Mouse (Mus musculus): ENCODE data around the gene Zap70. TPM values are rescaled to one million over a fixed set of nuclear protein-coding genes. Genes with fewer than 3 reads are reported as not detected.

Gene Zap70
- 1 to 10 TPM in 1 of 2 experiments, under 1 TPM in 1; 0.22 to 3.3 TPM for total RNA-seq (2021)
- long read RNA-seq, experiment 1, partial matches to known transcripts: 0 of 2 reads
- long read RNA-seq, experiment 1, other reads (novel, unspliced or antisense): 0 of 2 reads
- long read RNA-seq, experiment 2: 0 reads

- intact Hi-C loops (cut with DNase I): no loop called here
- no peak for DNase-seq
Measured at GRCm38 (mm10) chr1:36761568-36761967, at the start of gene Zap70. Zap70 (plus strand) TSS chr1:36761798.

- no peak for DNase-seq
- intact Hi-C loops (cut with DNase I): no loop called here
Measured at GRCm38 (mm10) chr1:36714311-36714710, 47.3 kb upstream of the Zap70 start, which contains the start of gene Actr1b. Actr1b (minus strand) TSS chr1:36714422.

- intact Hi-C loops (cut with DNase I): no loop called here
- no peak for DNase-seq
Measured at GRCm38 (mm10) chr1:36718786-36719185, 42.8 kb upstream of the Zap70 start.

- DNase-seq: no peak
- intact Hi-C loops (cut with DNase I): no loop called here
Measured at GRCm38 (mm10) chr1:36723146-36724056, 38.2 kb upstream of the Zap70 start.

- DNase-seq: no peak
- intact Hi-C loops (cut with DNase I): no loop called here
Measured at GRCm38 (mm10) chr1:36724057-36724431, 37.6 kb upstream of the Zap70 start.

- DNase-seq: peak; percentile 77 to 89
- intact Hi-C loops (cut with DNase I): loop anchor here (2.0 kb wide), 1 partner anchor 514 kb away; no protein-coding TSS in a partner anchor
Measured at GRCm38 (mm10) chr1:36737300-36737699, 24.3 kb upstream of the Zap70 start.

- no peak for DNase-seq
- intact Hi-C loops (cut with DNase I): no loop called here
Measured at GRCm38 (mm10) chr1:36739231-36739630, 22.4 kb upstream of the Zap70 start.

GRCm38 (mm10) chr1:36743046-36743445 lies 18.6 kb upstream of the Zap70 start:
- intact Hi-C loops (cut with DNase I): no loop called here
- no peak for DNase-seq

- peak; percentile 62 to 75 for DNase-seq
- intact Hi-C loops (cut with DNase I): no loop called here
Measured at GRCm38 (mm10) chr1:36744268-36744944, 17.2 kb upstream of the Zap70 start.

GRCm38 (mm10) chr1:36745661-36746060 lies 15.9 kb upstream of the Zap70 start:
- DNase-seq: no peak
- intact Hi-C loops (cut with DNase I): no loop called here

- peak in 1 of 2 experiments; percentile 35 for DNase-seq
Measured at GRCm38 (mm10) chr1:36746452-36746851, 15.1 kb upstream of the Zap70 start.

GRCm38 (mm10) chr1:36753932-36754675 lies 7.5 kb upstream of the Zap70 start:
- intact Hi-C loops (cut with DNase I): no loop called here
- no peak for DNase-seq

More at GRCm38 (mm10) chr1:36746452-36746851, 15.1 kb upstream of the Zap70 start:
- intact Hi-C loops (cut with DNase I): no loop called here

GRCm38 (mm10) chr1:36758553-36758952 lies 3.0 kb upstream of the Zap70 start:
- intact Hi-C loops (cut with DNase I): no loop called here
- DNase-seq: no peak

- DNase-seq: no peak
- intact Hi-C loops (cut with DNase I): no loop called here
Measured at GRCm38 (mm10) chr1:36759076-36759475, 2.5 kb upstream of the Zap70 start.

GRCm38 (mm10) chr1:36760401-36760800 lies 1.2 kb upstream of the Zap70 start:
- DNase-seq: no peak
- intact Hi-C loops (cut with DNase I): no loop called here

- DNase-seq: no peak
- intact Hi-C loops (cut with DNase I): no loop called here
Measured at GRCm38 (mm10) chr1:36761061-36761460, 537 bp upstream of the Zap70 start.

- DNase-seq: no peak
- intact Hi-C loops (cut with DNase I): no loop called here
Measured at GRCm38 (mm10) chr1:36766431-36767205, 5.0 kb downstream of the Zap70 start.

- intact Hi-C loops (cut with DNase I): no loop called here
Measured at GRCm38 (mm10) chr1:36767321-36767720, 5.7 kb downstream of the Zap70 start.

GRCm38 (mm10) chr1:36768786-36769185 lies 7.2 kb downstream of the Zap70 start:
- intact Hi-C loops (cut with DNase I): no loop called here

More at GRCm38 (mm10) chr1:36767321-36767720, 5.7 kb downstream of the Zap70 start:
- DNase-seq: no peak

GRCm38 (mm10) chr1:36769951-36770350 lies 8.4 kb downstream of the Zap70 start:
- no peak for DNase-seq
- intact Hi-C loops (cut with DNase I): no loop called here

More at GRCm38 (mm10) chr1:36768786-36769185, 7.2 kb downstream of the Zap70 start:
- no peak for DNase-seq

Data from heart, postnatal 14 days (tissue).